Mouse (Mus musculus): ENCODE data around the gene Fam163a.

- peak; percentile 53 for TF ChIP-seq CTCF (IDR thresholded peaks at IDR 0.05; ENCODE audit: low read depth, low read length)
- TF ChIP-seq POLR2AphosphoS5 (IDR thresholded peaks at IDR 0.05; ENCODE audit: insufficient replicate concordance, low read depth, low read length): no peak
- TF ChIP-seq TAL1 (conservative IDR thresholded peaks at IDR 0.05; ENCODE audit: low read depth, low read length): no peak
- TF ChIP-seq GATA1 (IDR thresholded peaks at IDR 0.05; ENCODE audit: borderline replicate concordance, low read length): no peak
- no peak for TF ChIP-seq GATA2 (IDR thresholded peaks at IDR 0.05; ENCODE audit: borderline replicate concordance, low read depth, low read length)
Measured at GRCm38 (mm10) chr1:156229448-156229847, 24.6 kb upstream of the Fam163a start.
